Mouse (Mus musculus): Measurements from ENCODE around the gene Them7.

Gene Them7

DNA sequence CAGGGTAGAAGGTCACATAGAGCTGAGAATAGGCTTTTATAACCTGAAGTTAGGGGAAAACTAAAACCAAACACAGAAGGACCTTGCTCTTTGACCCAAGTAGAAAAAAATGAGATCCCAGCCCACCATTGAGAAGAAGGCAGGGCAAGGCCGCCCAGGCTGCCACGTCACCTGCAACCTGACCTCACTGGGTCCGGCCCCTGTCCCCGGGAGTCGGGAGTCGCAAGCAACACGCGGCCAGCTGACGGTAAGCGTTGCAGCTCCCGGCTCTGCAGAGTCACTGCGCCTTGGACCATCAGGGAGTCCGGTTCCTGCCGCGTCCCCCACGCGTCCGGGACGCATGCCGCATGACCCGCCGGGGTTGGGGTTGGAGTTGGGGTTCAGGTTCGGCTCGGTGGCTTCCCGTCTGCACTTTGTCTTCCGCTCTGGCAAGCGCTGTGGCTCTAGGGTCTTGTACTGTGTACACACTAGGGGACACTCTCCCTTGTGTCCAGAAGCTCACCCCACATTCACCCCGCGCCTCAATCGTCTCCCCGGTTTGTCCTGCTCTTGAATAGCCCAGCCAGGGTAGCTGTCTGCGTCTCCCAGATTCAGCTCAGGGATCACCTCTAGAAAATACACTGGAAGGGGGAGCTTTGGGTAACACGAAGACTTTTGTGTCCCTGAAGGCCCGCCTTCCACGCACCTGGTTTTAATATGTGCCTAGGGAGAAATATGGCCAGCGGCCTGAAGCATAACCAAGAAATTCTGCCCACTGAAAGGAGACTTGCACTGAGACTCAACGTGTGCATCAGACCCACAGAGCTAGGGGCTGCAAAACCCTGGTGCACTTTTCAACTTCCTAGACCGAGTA, at the start of gene Them7:
Gene Them7, plus strand, starts transcription at position 187 of the 853 bp plus-strand sequence.
- no peak for DNase-seq

DNA sequence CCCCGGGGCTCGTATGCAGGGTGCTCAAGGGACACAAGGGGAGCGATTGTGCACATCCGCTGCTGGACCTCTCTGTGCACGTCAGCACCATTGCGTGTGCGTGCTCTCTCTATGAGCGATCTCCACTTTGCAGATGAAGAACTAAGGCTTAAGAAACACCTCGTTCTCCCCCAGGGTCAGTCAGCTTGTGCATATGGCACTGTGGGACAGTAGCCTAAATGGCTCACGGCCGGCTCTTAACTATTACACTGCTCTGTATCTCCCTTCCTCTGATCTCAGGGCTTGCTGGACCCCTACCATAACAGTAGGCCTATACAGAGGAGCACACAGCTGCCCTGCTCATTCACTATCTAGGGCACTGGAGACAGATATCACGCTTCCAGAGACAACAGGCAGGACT, 45.2 kb upstream of the Them7 start:
- no peak for DNase-seq

DNA sequence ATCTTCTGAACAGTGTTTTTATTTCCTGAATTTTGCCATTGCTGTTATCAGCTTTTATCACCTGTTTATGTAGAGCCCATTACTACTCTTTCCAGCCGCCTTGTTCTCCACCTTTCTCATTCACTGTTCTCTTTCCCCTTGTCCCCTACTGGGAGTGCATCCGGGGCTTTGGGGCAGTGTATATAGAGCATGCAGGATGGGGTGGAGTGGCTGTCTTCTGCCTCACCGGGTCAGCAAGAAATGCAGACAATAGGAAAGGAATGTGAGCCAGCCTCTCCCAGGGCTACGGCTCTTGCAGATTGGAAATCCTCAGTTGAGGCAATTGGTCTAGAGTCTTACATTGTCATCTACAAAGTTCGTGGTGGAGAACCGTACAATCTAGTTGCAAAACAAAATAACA, 41.6 kb upstream of the Them7 start:
- no peak for DNase-seq

DNA sequence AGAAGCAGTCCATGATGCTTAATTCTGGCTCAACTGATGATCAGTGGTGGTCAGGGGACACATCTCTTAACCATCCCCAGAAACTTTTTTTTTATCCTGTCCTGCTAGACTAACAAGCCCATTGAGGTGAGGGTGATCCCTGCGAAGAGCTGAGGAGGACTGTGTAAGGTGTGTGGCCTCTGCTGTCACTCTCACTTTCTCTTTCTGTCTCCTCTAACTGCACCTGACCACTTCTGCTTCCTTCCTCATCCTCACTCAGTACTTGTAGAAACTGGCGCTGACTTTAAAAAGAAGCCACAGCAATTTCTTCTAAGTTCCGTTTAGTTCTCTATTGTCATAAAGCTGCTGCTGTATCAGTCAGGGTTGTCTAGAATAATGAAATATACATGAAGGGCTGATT, 39.0 kb upstream of the Them7 start:
- DNase-seq, result no peak

GRCm38 (mm10) chr2:105185768-105186529, 38.2 kb upstream of the Them7 start:
- DNase-seq, result no peak

- no peak for DNase-seq
Measured at GRCm38 (mm10) chr2:105186591-105186990, 37.5 kb upstream of the Them7 start.

GRCm38 (mm10) chr2:105188182-105188581, 35.9 kb upstream of the Them7 start:
- no peak for DNase-seq

DNA sequence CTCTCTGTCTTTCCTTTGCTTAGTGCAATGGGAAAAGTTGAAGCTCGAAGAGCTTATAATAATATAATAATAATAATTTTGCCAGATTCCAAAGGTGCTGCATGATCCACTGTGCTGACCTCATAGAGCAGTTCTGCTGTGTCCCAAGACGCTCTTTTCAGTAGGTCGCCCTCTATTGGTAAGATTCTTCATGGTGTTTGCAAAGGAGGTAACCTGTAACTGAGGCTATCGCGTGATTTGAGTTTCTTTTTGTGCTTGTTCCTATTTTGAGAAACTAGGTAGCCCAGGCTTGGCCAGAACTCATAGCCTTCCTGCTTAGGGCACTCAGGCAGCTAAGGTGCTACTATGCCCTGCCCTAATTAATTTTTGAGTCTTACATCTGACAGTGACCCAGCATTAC, 34.8 kb upstream of the Them7 start:
- DNase-seq, result no peak

- no peak for DNase-seq
Measured at GRCm38 (mm10) chr2:105200152-105200551, 24.0 kb upstream of the Them7 start.

DNA sequence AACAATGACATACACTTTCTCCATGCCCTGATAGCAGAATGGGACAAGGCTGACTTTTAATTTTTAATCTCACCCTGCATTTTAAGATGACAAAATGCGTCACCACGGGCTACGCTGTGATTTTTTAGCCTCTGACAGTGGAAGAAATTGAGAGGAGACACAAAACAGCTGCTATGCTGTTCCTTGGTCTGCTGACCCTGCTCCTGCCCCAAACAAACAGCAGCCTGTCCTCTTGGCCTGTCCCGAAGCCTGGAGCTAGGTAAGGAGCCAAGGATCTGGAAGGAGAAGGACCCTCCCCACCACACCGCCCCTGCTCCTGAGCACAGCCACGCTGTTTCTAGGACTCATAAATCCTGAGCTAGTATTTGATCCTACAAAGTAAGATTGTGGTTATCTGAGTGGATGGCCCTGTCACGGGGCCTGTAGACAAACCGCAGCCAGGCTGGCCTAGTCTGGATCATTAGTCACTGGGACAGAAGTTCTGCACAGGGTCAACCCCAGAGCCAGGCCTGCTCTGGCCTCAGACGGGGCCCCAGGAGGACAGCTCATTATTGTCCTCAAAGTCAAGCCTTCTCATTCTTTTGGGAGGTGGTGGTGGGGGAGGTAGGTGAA, 17.5 kb upstream of the Them7 start:
- no peak for DNase-seq

GRCm38 (mm10) chr2:105212839-105213238, 11.3 kb upstream of the Them7 start:
- DNase-seq, result no peak

- no peak for DNase-seq
Measured at GRCm38 (mm10) chr2:105215914-105216313, 8.2 kb upstream of the Them7 start.

DNA sequence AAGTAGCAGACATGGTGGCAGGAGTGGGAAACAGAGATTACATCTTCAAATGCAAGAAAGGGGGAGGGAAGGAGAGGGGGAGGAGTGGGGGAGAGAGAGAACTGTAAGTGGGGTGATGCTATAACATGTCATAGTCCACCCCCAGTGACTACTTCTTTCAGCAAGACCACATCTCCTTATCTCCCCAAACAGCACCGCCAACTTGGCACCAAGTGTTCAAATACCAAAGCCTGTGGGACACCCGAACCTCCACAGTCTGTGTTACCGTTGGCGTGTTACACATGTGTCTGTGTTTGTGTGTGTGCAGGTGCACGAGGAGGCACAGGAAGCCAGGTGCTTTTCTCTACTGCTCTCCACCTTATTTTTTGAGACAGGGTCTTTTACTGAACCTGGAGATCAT, 4.9 kb upstream of the Them7 start:
- DNase-seq, result no peak

DNA sequence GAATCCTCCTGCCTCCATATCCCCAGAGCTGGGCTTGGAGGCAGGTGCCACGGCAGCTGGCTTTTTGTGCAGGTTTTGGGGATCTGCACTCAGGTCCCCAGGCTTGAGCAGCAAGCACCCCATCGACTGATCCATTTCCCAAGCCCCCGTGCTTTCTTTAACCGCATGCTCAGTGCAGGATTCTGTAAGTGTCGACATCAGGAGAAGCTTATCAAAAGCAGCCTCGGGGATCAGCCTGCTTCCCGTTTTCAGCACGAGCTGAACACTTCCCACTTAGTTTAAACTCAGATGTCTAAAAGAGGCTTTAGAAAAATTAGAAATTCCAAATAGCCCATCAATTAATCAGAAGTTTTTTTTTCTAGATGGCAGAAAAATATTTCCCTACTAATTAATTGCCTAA, 4.5 kb upstream of the Them7 start:
- no peak for DNase-seq

DNA sequence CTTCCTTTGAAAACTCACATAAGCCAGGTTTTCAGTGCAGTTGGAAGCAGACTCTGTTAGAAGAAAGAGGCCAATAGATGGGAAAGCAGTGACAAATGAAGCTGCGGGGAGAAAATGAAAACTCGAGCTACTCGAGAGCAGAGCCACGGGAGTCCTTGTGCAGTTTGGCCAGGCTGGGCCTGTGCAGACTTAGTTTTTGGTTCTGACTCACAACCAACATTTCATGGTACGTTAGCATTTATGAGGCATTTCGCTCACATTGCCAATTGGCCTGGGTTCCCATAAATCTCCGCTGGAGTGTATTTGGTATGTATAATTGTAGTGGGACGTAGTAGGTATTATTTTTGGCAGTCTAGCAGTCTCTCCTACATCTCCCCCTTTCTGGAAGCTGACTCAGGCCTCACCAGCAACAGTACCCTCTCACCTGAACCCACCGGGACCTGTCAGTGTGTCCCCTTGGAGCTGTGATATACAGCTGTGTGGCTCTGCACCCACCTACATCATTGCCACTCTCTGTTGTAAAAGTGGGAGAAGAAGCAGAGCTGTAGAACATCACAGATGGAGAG, 3.3 kb upstream of the Them7 start:
- DNase-seq, result no peak

- DNase-seq, result no peak
Measured at GRCm38 (mm10) chr2:105223606-105224005, 514 bp upstream of the Them7 start.

- DNase-seq, result no peak
Measured at GRCm38 (mm10) chr2:105224987-105225375, 861 bp downstream of the Them7 start.

DNA sequence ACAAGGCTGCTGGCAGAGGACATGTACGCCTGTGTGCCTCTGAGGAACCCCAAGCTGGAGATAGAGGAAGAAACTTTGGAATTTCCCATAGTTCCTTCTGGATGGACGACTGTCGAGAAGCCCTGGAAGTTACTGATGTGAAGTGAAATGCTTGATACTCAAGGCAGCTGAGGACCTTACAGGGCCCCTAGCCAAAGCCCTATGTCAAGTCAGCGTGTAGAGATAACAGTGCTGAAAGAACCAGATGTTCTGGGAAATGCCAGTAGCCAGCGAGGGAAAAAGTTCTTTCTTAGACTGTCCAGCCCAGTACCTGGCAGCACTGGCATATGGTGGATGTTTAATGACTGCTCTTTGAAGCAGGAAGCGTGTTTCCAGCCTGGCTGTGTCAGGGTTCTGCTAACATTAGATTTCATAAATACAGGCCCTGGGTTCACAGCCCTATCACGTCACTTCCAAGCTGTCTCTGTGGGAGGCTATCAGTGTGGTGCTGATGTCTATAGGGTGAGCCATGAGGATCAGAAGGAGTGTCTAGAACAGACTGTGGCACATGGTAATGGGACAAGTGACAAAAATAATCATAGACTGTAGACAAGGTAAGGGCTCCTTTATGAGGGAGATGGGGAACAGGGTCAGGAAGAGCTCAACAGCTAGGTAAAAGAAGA, 2.3 kb downstream of the Them7 start:
- DNase-seq, result no peak

DNA sequence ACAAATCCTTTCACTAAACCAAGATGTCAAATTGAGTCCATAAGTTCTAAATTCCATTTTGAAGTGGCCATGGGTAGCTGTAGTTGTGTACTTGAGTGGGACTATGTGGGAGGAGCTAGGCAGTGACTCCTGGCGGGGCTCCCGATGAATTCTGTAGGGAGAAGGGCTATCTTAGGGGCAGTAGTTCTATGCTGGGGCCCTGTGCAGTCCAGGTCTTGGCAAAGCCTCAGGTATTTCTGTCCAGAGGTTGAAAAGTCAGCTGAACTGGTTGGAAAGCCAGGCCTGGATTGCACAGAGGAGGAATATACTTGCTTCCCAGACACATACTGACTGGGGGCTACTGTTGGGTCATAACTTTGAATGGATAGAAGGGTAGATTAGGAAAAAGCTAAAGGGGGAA, 4.3 kb downstream of the Them7 start:
- DNase-seq, result no peak

- peak; percentile 69 to 77 for DNase-seq
Measured at GRCm38 (mm10) chr2:105230333-105230732, 6.2 kb downstream of the Them7 start.

DNA sequence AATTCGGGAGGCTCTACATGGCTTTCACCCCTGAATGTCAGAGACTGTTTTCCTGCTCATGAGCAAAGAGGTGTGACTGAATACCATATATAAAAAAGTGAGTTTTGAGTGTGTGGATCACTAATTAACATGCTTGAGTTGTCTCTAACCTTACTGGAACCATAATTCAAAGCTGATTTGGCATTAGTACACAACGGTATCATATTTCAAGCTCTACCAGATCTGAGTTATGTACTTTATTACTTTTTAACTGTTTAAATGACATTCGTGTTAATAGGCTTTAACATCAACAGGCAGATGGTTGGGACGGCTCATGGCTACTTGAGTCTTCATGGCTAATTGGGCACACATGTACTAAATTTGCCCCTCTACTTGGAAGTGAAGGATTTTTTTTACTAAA, 8.3 kb downstream of the Them7 start:
- no peak for DNase-seq

DNA sequence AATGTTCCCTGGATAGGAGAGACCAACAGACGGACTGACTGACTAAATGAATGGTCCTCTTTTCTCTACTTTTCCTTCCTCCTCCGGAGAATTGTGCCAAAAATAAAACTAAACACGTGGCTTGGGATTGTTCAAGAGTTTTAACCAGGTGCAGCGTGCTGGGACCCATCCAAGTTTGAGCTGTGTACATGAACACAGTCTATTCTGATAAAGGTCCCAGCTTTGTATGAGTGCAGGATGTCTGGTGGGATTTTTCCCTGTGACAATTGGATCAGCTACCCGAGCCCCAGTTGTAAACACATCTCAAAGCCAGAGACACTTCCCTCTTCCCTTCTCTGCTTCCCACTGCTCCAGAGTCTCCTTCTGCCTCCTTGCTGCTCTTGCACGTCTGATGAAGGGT, 10.2 kb downstream of the Them7 start:
- no peak for DNase-seq

Measured in cerebellum, postnatal 36 days (tissue).